Mouse (Mus musculus) testis, adult 2 months (tissue): ENCODE measurements at regions not wholly inside any gene's neighbourhood (a gene's known extent, or its start where the extent isn't known, plus 50 kb on each side); places are given as distances from the start of the nearest gene placed in this dataset.

ENCODE experiments used
- H3K27ac ChIP-seq: fragments of 200-500 bp; 2 replicates; pipeline ENCODE4 v1.5.1; 2012; ENCODE audit warnings: low read depth, low read length; ENCODE audit not compliant: control insufficient read depth, insufficient read depth
- H3K27me3 ChIP-seq: fragments of 200-500 bp; 2 replicates; pipeline ENCODE4 v1.6.1; 2012; ENCODE audit warnings: mild to moderate bottlenecking, low read length, moderate library complexity; ENCODE audit not compliant: control insufficient read depth, insufficient read depth
- H3K36me3 ChIP-seq: fragments of 200-500 bp; 2 replicates; pipeline ENCODE4 v1.6.1; 2012; ENCODE audit warnings: mild to moderate bottlenecking, low read length; ENCODE audit not compliant: control insufficient read depth, insufficient read depth
- H3K4me1 ChIP-seq: fragments of 200-500 bp; 2 replicates; pipeline ENCODE4 v1.6.1; 2012; ENCODE audit warnings: low read length; ENCODE audit not compliant: control insufficient read depth, insufficient read depth
- H3K4me3 ChIP-seq: fragments of 200-500 bp; 2 replicates; pipeline ENCODE4 v1.5.1; 2012; ENCODE audit warnings: low read depth, mild to moderate bottlenecking, low read length, moderate library complexity, mixed read lengths; ENCODE audit not compliant: control insufficient read depth
- CTCF ChIP-seq: fragments of 200-500 bp; IDR thresholded peaks from 2 replicates; pipeline ENCODE4 v1.5.1; 2012; ENCODE audit warnings: low read depth, mild to moderate bottlenecking, inconsistent platforms, low read length, moderate library complexity; ENCODE audit not compliant: control insufficient read depth, insufficient read depth, insufficient replicate concordance
- POLR2A ChIP-seq: fragments of 200-500 bp; IDR thresholded peaks from 2 replicates; pipeline ENCODE4 v1.6.1; 2012; ENCODE audit warnings: low read depth, mild to moderate bottlenecking, inconsistent platforms, low read length, moderate library complexity; ENCODE audit not compliant: control insufficient read depth

DNA sequence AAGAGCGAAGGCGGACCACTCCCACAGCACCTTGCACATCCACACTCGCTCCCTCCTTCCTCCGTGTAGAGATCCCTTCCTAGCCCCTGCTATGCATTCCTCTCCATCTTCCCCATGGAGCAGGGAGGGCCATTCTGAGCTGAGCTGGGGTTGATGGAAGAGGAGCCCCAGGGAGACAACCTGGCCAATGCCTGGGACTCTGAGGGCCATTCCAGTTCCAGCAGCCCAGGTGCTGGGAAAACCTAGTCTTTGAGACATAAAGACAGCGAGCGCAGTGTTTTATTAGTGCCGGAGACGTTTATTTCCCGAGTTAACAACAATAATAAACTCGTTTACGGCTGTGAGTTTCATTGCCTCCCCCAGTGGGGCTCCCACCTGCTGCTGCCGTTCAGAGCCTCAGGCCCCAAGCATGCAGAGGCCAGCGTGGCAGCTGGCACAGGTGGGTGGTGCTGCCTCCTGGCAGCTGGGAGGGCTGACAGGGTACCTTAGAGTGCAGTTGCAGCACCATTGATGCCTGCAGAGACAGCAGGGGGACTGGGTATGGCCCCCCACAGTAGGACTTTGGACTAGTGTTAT is 287.4 kb upstream of the Tle3 start:
- TF ChIP-seq POLR2A, result no peak
- no peak for TF ChIP-seq CTCF
- no peaks in the 10 kb centered on the region for H3K36me3 ChIP-seq
- no peaks in the 10 kb centered on the region for H3K27me3 ChIP-seq
- no peak overlapping the region for H3K4me3 ChIP-seq
- H3K4me1 ChIP-seq, result no peaks in the 10 kb centered on the region
- no peak overlapping the region for H3K27ac ChIP-seq

DNA sequence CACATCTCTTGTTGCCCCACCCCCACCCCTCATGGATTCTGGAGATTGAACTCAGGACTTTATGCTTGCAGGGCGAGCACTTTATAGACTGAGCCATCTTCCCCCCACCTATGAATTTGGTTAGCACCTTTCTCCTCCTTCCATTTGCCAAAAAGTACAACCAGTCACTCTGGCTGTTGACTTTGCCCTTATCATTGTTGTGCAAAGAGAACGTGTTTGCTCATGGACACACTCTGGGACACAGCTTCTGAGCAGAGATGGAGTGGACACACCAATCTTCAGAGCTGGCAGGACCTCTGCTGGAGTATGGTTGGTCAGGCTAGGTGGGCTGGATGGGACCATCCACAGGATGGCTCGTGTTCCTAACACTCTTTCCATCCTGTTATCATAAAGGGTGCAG is 285.1 kb upstream of the Tle3 start:
- no peak for TF ChIP-seq POLR2A
- Histone ChIP-seq H3K27me3 (no peaks in the 10 kb centered on the region), H3K36me3 (no peaks in the 10 kb centered on the region), H3K4me1 (no peaks in the 10 kb centered on the region), H3K27ac (no peak overlapping the region), H3K4me3 (no peak overlapping the region)

DNA sequence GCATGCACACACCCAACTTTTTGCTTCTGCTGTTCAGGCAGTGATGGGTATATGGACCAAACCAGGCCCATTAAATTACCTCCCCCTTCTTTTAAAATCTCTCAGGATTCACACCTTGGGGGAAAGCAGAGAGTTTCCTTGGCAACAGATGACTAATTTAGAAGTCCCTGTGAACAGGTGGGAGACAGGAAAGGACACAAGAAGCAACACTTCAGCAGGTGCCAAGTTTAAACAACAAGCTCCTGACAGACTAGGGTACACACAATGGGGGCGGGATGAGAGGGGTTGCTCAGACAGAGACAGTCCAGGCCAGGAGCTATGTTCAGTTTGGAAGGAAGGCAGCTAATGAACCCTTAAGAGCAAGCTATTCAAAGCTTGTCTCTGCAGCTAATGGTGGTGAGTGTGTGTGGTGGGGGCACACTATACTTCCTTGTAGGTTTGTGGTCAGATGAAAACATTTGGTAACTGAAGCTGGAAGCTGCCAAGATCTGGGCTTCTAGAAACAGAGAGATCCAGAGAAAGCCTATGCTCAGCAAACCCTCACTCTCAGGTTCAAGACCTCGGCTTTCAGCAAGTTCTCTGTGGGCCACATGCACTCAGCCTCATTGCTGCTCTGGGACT is 283.0 kb upstream of the Tle3 start:
- no peak overlapping the region for H3K4me3 ChIP-seq
- no peak for TF ChIP-seq POLR2A
- no peak for TF ChIP-seq CTCF
- no peaks in the 10 kb centered on the region for H3K27me3 ChIP-seq
- no peak overlapping the region for H3K27ac ChIP-seq
- H3K36me3 ChIP-seq, result no peaks in the 10 kb centered on the region
- no peaks in the 10 kb centered on the region for H3K4me1 ChIP-seq

DNA sequence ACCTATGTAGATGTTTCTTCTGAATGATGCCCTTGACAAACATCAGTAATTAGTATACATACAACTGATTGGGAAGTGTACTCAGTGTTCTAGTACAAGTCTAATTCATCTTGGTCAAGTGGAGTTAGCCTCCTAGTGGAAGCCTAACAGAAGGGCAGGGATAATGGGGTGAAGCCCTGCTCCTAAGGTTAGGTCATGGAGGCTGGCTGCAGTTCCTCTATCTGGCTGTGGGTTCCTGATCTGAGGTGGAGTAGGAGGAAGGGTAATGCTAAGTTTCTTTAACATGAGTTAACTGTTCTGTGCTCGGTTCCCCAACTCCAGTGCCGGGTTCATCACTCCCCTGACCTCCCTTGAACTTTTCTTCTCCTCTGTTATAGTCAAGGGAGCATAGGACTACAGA is 281.1 kb upstream of the Tle3 start:
- H3K27me3 ChIP-seq, result no peaks in the 10 kb centered on the region
- no peak overlapping the region for H3K4me3 ChIP-seq
- no peak for TF ChIP-seq POLR2A
- no peak for TF ChIP-seq CTCF
- H3K36me3 ChIP-seq, result no peaks in the 10 kb centered on the region
- no peaks in the 10 kb centered on the region for H3K4me1 ChIP-seq
- no peak overlapping the region for H3K27ac ChIP-seq

DNA sequence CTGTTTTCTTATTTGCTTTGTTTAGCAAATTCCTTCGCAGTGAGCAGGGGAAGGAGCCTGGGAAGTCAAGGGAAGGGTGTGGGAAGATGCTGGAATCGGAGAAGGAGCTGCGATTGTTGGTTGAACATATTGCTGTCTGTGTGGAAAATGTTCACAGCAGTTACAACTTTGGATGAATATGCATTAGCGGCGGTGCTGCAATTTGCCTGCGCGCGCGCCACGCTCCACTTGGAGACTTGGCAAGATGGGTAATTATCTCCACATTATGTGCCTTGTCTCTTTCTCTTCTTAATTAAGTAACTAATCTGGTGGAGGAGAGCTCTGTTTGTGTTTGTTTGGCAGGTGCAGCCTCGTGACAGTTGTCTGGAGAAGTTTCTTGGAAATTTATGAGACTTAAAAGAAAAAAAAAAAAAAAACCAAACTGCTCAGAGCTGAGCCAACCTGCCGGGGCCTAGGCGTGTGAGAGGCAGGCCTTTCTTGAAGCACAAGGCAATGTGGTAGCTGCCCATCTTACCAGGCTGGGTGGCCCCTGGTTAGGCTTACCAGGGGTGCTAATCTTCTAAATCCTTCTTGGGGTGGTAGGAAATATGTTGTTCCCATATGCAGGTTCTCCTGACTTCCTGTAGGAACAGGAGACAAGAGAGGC is 279.2 kb upstream of the Tle3 start:
- no peaks in the 10 kb centered on the region for H3K4me1 ChIP-seq
- H3K4me3 ChIP-seq, result no peak overlapping the region
- TF ChIP-seq CTCF (no peak), POLR2A (no peak)
- no peaks in the 10 kb centered on the region for H3K36me3 ChIP-seq
- H3K27me3 ChIP-seq, result no peaks in the 10 kb centered on the region
- no peak overlapping the region for H3K27ac ChIP-seq

DNA sequence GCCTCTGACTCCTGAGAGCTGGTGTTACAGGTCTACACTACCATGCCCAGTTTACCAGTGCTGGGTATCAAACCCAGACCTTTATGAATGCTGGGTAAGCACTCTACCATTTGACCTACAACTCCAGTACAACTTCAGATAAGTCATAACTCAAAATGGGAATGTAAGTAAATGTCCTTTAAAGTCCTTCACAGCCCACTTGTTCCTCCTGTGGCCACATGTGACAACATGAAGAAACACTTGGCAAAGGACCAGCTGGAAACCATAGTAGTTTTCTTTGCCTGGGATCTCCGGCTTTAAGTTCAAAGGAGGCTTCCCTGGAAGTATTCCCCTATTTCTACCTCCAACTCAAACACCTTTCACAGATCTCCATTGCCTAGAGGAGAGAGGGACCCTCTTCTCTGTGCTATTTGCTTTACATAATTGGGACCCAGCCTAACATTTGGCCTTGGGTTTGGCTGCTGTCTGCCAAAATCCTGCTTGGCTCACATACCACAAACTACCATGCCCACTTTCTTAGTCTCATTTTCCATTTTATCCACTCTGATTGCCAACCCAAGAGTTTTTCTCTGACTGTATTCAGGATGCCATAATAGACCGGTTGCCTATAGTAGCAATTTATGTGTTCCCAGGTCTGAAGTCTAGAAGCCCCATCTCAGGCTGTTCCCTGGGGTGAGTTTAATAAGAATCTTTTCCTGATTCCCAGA is 276.9 kb upstream of the Tle3 start:
- Histone ChIP-seq H3K36me3 (no peaks in the 10 kb centered on the region), H3K27ac (no peak overlapping the region), H3K4me1 (no peaks in the 10 kb centered on the region), H3K4me3 (no peak overlapping the region), H3K27me3 (no peaks in the 10 kb centered on the region)
- TF ChIP-seq CTCF (no peak), POLR2A (no peak)

DNA sequence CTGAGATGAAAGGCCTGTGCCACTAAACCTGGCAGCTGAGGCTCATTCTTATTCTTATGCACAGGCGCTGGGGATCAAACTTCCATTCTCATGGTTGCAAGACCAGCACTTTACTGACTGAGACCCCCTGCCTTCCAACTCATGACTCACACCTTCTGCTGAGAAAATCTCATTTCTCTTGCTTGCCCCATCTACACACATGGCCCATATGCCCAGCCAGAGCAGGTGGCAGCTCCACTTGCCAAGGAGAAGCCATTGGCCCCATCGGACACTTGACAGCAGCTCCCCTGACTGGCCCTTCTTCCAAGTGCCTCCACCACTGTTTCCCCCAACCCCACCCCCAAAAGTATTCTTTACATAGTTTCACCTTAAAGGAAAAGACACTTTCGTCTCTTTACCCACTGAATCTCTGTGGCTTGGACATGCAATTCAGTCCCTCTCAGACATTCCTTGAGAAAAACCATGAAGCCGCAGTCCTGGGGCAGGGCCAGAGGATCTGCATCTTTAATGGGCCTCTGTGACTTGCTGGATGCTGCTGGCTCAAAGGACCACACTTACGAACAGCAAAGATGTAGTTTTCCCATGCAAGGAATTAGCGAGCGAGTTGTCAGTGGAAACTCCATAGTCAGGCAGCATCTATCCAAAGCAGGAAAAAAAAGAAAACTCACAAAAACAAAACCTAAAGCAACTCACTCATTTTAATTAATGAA is 270.3 kb upstream of the Tle3 start:
- Histone ChIP-seq H3K27ac (no peak overlapping the region), H3K27me3 (no peaks in the 10 kb centered on the region), H3K4me3 (no peak overlapping the region), H3K4me1 (peaks cover 2% of the 10 kb centered on the region; the same call in 1 of the 2 replicates), H3K36me3 (no peaks in the 10 kb centered on the region)
- TF ChIP-seq POLR2A (no peak), CTCF (no peak)
